19 mouse cellular contexts compared by ENCODE assay signal in genomic region chr2:135492777-135493176, GRCm38 (mm10).
DNase-seq lines count a peak whose midpoint lies in the region; ATAC-seq and TF ChIP-seq lines count a peak whose summit lies in the region.
"Had no signal": no experiment of that assay in that cellular context is flagged by ENCODE, and none has a peak within 500 bp of the region (broad histone marks: within the 10 kb centered on the region; RNA-seq: fewer than 3 reads in every experiment).

No protein-coding gene starts in this region.

- H3K4me3 ChIP-seq in heart, adult 2 months = no peak overlapping the region
- H3K4me3 ChIP-seq: limb, embryonic 13.5 days; liver, embryonic 13.5 days; lung, embryonic 15.5 days; neural tube, embryonic 12.5 days had no signal

- no peak for TF ChIP-seq POLR2A in heart, adult 2 months (IDR thresholded peaks at IDR 0.05; ENCODE audit: insufficient read depth, low read depth, low read length)

- ATAC-seq in frontal cortex, adult (ENCODE audit: low TSS enrichment) = no peak
- ATAC-seq: forebrain, embryonic 16.5 days had no signal

- H3K27ac ChIP-seq in heart, adult 2 months = peak overlapping the region; percentile 53
- H3K27ac ChIP-seq: hindbrain, embryonic 14.5 days; limb, embryonic 13.5 days; liver, embryonic 13.5 days; lung, embryonic 15.5 days; macrophage; neural tube, embryonic 12.5 days had no signal

- H3K9ac ChIP-seq in heart, adult 2 months (ENCODE audit: low read depth, low read length) = no peak overlapping the region
- H3K9ac ChIP-seq: hindbrain, embryonic 14.5 days; limb, embryonic 13.5 days; liver, embryonic 13.5 days; lung, embryonic 15.5 days; neural tube, embryonic 12.5 days had no signal

- intact Hi-C loops in heart, adult 2 months (cut with DNase I) = no loop called here
- intact Hi-C loops in heart, postnatal 14 days (cut with DNase I) = no loop called here

- TF ChIP-seq CTCF in heart, adult 2 months (IDR thresholded peaks at IDR 0.05) = no peak

- H3K27me3 ChIP-seq in heart, adult 2 months (ENCODE audit: control insufficient read depth, insufficient read depth, low read length) = no peaks in the 10 kb centered on the region
- H3K27me3 ChIP-seq: limb, embryonic 13.5 days; liver, embryonic 13.5 days; lung, embryonic 15.5 days; neural tube, embryonic 12.5 days had no signal

- no peaks in the 10 kb centered on the region for H3K79me2 ChIP-seq in heart, adult 2 months (replicated peaks; ENCODE audit: control insufficient read depth, insufficient read depth, low read length)

- 55% methylated on average over 9 of the region's 9 CpGs for WGBS in heart, adult 2 months

- H3K36me3 ChIP-seq in heart, adult 2 months (ENCODE audit: control insufficient read depth, insufficient read depth, low read length) = peaks cover 2% of the 10 kb centered on the region; the same call in 1 of the 2 replicates
- H3K36me3 ChIP-seq: limb, embryonic 13.5 days; liver, embryonic 13.5 days; lung, embryonic 15.5 days; neural tube, embryonic 12.5 days had no signal

- no peaks in the 10 kb centered on the region; the same call in none of the 2 replicates for H3K4me1 ChIP-seq in heart, adult 2 months (ENCODE audit: control insufficient read depth, insufficient read depth, low read length)
- H3K4me1 ChIP-seq: limb, embryonic 13.5 days; liver, embryonic 13.5 days; lung, embryonic 15.5 days; neural tube, embryonic 12.5 days had no signal

- TF ChIP-seq EP300 in heart, adult 2 months (IDR thresholded peaks at IDR 0.05; ENCODE audit: insufficient read depth, low read depth, low read length) = peak; percentile 76; the same call in 1 of the 2 replicates

- DNase-seq in adrenal gland, adult 2 months = peak; percentile 30
- no peak for DNase-seq in adrenal gland, postnatal 4 days (ENCODE audit: low spot score in 2 of 2)
- peak; percentile 76 for DNase-seq in adipocyte (ENCODE audit: low spot score)
- DNase-seq in heart, adult 2 months = peak; percentile 46 to 68
- DNase-seq in heart, postnatal 14 days = peak; percentile 7 to 23
- no peak for DNase-seq in cerebellum, postnatal 14 days
- no peak for DNase-seq in kidney, postnatal 36 days
- DNase-seq: cerebellum, adult 9-11 months; kidney, adult 9 months; layer of hippocampus, adult 9-11 months; liver, embryonic 13.5 days; thymus, adult 2 months had no signal

Comparison
In these comparisons a context has a peak if more than half of its experiments do, and no peak if none do; other contexts are left out.
1. DNase-seq: peak in adrenal gland, adult 2 months (single experiment), adipocyte (single experiment), heart, adult 2 months (2 of 2) and heart, postnatal 14 days (2 of 2); none in adrenal gland, postnatal 4 days (0 of 2), cerebellum, postnatal 14 days (0 of 2) and kidney, postnatal 36 days (0 of 2).